Mouse (Mus musculus): ENCODE results near the gene Acacb. TPM values are rescaled to one million over a fixed set of nuclear protein-coding genes. Genes with fewer than 3 reads are reported as not detected.

Acacb gene
- total and polyA plus RNA-seq, 3 experiments = 0.43 to 2.6 (median 0.76) TPM

- no peaks in the 10 kb centered on the region for H3K36me3 ChIP-seq (replicated peaks)
- TF ChIP-seq CTCF (IDR thresholded peaks at IDR 0.05; ENCODE audit: low read depth, low read length) = no peak
- TF ChIP-seq GATA2 (IDR thresholded peaks at IDR 0.05; ENCODE audit: borderline replicate concordance, low read depth, low read length) = no peak
- no peak for TF ChIP-seq GATA1 (IDR thresholded peaks at IDR 0.05; ENCODE audit: borderline replicate concordance, low read length)
- TF ChIP-seq TAL1 (conservative IDR thresholded peaks at IDR 0.05; ENCODE audit: low read depth, low read length) = no peak
- TF ChIP-seq POLR2AphosphoS5 (IDR thresholded peaks at IDR 0.05; ENCODE audit: insufficient replicate concordance, low read depth, low read length) = no peak
- ATAC-seq (ENCODE audit: extremely low read depth, insufficient number of reproducible peaks, low FRiP score, poor library complexity, severe bottlenecking) (no peak), DNase-seq (ENCODE audit: low spot score) (no peak)
- peaks cover 2% of the 10 kb centered on the region for H3K27me3 ChIP-seq (ENCODE audit: insufficient read depth, low read length)
- no peak overlapping the region for H3K4me3 ChIP-seq (ENCODE audit: low read depth, low read length)
- no peaks in the 10 kb centered on the region for H3K4me1 ChIP-seq (ENCODE audit: insufficient read depth, low read depth, low read length)
- H3K9me3 ChIP-seq (replicated peaks) = no peaks in the 10 kb centered on the region
Observed at GRCm38 (mm10) chr5:114238924-114239323, 92.6 kb downstream of the Acacb start.

GRCm38 (mm10) chr5:114239737-114240136 is 93.4 kb downstream of the Acacb start:
- peaks cover 3% of the 10 kb centered on the region; the same call in 1 of the 2 replicates for H3K27me3 ChIP-seq (ENCODE audit: insufficient read depth, low read length)
- DNase-seq (ENCODE audit: low spot score) (no peak), ATAC-seq (ENCODE audit: extremely low read depth, insufficient number of reproducible peaks, low FRiP score, poor library complexity, severe bottlenecking) (no peak)
- no peak overlapping the region for H3K4me3 ChIP-seq (ENCODE audit: low read depth, low read length)
- H3K36me3 ChIP-seq (replicated peaks) = no peaks in the 10 kb centered on the region
- no peaks in the 10 kb centered on the region for H3K4me1 ChIP-seq (ENCODE audit: insufficient read depth, low read depth, low read length)
- TF ChIP-seq POLR2AphosphoS5 (IDR thresholded peaks at IDR 0.05; ENCODE audit: insufficient replicate concordance, low read depth, low read length) = no peak
- no peak for TF ChIP-seq GATA1 (IDR thresholded peaks at IDR 0.05; ENCODE audit: borderline replicate concordance, low read length)
- no peak for TF ChIP-seq CTCF (IDR thresholded peaks at IDR 0.05; ENCODE audit: low read depth, low read length)
- no peaks in the 10 kb centered on the region for H3K9me3 ChIP-seq (replicated peaks)

- no peak overlapping the region for H3K4me3 ChIP-seq (ENCODE audit: low read depth, low read length)
- DNase-seq (ENCODE audit: low spot score) (no peak), ATAC-seq (ENCODE audit: extremely low read depth, insufficient number of reproducible peaks, low FRiP score, poor library complexity, severe bottlenecking) (no peak)
- TF ChIP-seq POLR2AphosphoS5 (IDR thresholded peaks at IDR 0.05; ENCODE audit: insufficient replicate concordance, low read depth, low read length) = no peak
- TF ChIP-seq GATA1 (IDR thresholded peaks at IDR 0.05; ENCODE audit: borderline replicate concordance, low read length) = no peak
- TF ChIP-seq TAL1 (conservative IDR thresholded peaks at IDR 0.05; ENCODE audit: low read depth, low read length) = no peak
- TF ChIP-seq CTCF (IDR thresholded peaks at IDR 0.05; ENCODE audit: low read depth, low read length) = no peak
- no peak for TF ChIP-seq GATA2 (IDR thresholded peaks at IDR 0.05; ENCODE audit: borderline replicate concordance, low read depth, low read length)
- no peaks in the 10 kb centered on the region for H3K9me3 ChIP-seq (replicated peaks)
- H3K27me3 ChIP-seq (ENCODE audit: insufficient read depth, low read length) = peaks cover 9% of the 10 kb centered on the region; the same call in 1 of the 2 replicates
- H3K4me1 ChIP-seq (ENCODE audit: insufficient read depth, low read depth, low read length) = 0 out of 2 replicates have a peak, but pooled peaks cover 6% of the 10 kb centered on the region
- no peaks in the 10 kb centered on the region for H3K36me3 ChIP-seq (replicated peaks)
Observed at GRCm38 (mm10) chr5:114246465-114246864, 100.1 kb downstream of the Acacb start.

- Histone ChIP-seq H3K4me3 (ENCODE audit: low read depth, low read length) (no peak overlapping the region), H3K4me1 (ENCODE audit: insufficient read depth, low read depth, low read length) (0 out of 2 replicates have a peak, but pooled peaks cover 6% of the 10 kb centered on the region), H3K36me3 (replicated peaks) (no peaks in the 10 kb centered on the region), H3K9me3 (replicated peaks) (no peaks in the 10 kb centered on the region), H3K27me3 (ENCODE audit: insufficient read depth, low read length) (peaks cover 9% of the 10 kb centered on the region; the same call in 1 of the 2 replicates)
- peak; percentile 63 for DNase-seq (ENCODE audit: low spot score)
- no peak for ATAC-seq (ENCODE audit: extremely low read depth, insufficient number of reproducible peaks, low FRiP score, poor library complexity, severe bottlenecking)
- no peak for TF ChIP-seq GATA2 (IDR thresholded peaks at IDR 0.05; ENCODE audit: borderline replicate concordance, low read depth, low read length)
- peak; percentile 77 for TF ChIP-seq CTCF (IDR thresholded peaks at IDR 0.05; ENCODE audit: low read depth, low read length)
Observed at GRCm38 (mm10) chr5:114248174-114248589, 101.8 kb downstream of the Acacb start.

- TF ChIP-seq GATA2 (IDR thresholded peaks at IDR 0.05; ENCODE audit: borderline replicate concordance, low read depth, low read length) (no peak), GATA1 (IDR thresholded peaks at IDR 0.05; ENCODE audit: borderline replicate concordance, low read length) (no peak), POLR2AphosphoS5 (IDR thresholded peaks at IDR 0.05; ENCODE audit: insufficient replicate concordance, low read depth, low read length) (no peak), TAL1 (conservative IDR thresholded peaks at IDR 0.05; ENCODE audit: low read depth, low read length) (no peak), CTCF (IDR thresholded peaks at IDR 0.05; ENCODE audit: low read depth, low read length) (no peak)
- Histone ChIP-seq H3K27me3 (ENCODE audit: insufficient read depth, low read length) (peaks cover 8% of the 10 kb centered on the region; the same call in 1 of the 2 replicates), H3K9me3 (replicated peaks) (no peaks in the 10 kb centered on the region), H3K4me1 (ENCODE audit: insufficient read depth, low read depth, low read length) (no peaks in the 10 kb centered on the region), H3K4me3 (ENCODE audit: low read depth, low read length) (no peak overlapping the region), H3K36me3 (replicated peaks) (no peaks in the 10 kb centered on the region)
- DNase-seq (ENCODE audit: low spot score) = no peak
- no peak for ATAC-seq (ENCODE audit: extremely low read depth, insufficient number of reproducible peaks, low FRiP score, poor library complexity, severe bottlenecking)
Observed at GRCm38 (mm10) chr5:114259495-114259894, 113.2 kb downstream of the Acacb start.

GRCm38 (mm10) chr5:114261494-114261893 is 115.2 kb downstream of the Acacb start:
- TF ChIP-seq GATA2 (IDR thresholded peaks at IDR 0.05; ENCODE audit: borderline replicate concordance, low read depth, low read length) (no peak), GATA1 (IDR thresholded peaks at IDR 0.05; ENCODE audit: borderline replicate concordance, low read length) (no peak), CTCF (IDR thresholded peaks at IDR 0.05; ENCODE audit: low read depth, low read length) (no peak), POLR2AphosphoS5 (IDR thresholded peaks at IDR 0.05; ENCODE audit: insufficient replicate concordance, low read depth, low read length) (no peak), TAL1 (conservative IDR thresholded peaks at IDR 0.05; ENCODE audit: low read depth, low read length) (no peak)
- Histone ChIP-seq H3K36me3 (replicated peaks) (no peaks in the 10 kb centered on the region), H3K9me3 (replicated peaks) (no peaks in the 10 kb centered on the region), H3K4me1 (ENCODE audit: insufficient read depth, low read depth, low read length) (no peaks in the 10 kb centered on the region), H3K27me3 (ENCODE audit: insufficient read depth, low read length) (peaks cover 9% of the 10 kb centered on the region; the same call in 1 of the 2 replicates), H3K4me3 (ENCODE audit: low read depth, low read length) (no peak overlapping the region)
- no peak for ATAC-seq (ENCODE audit: extremely low read depth, insufficient number of reproducible peaks, low FRiP score, poor library complexity, severe bottlenecking)
- DNase-seq (ENCODE audit: low spot score) = no peak

Data from G1E (cell line).